Mouse (Mus musculus): ENCODE measurements at regions not wholly inside any gene's neighbourhood (a gene's known extent, or its start where the extent isn't known, plus 50 kb on each side); places are given as distances from the start of the nearest gene placed in this dataset.

DNA sequence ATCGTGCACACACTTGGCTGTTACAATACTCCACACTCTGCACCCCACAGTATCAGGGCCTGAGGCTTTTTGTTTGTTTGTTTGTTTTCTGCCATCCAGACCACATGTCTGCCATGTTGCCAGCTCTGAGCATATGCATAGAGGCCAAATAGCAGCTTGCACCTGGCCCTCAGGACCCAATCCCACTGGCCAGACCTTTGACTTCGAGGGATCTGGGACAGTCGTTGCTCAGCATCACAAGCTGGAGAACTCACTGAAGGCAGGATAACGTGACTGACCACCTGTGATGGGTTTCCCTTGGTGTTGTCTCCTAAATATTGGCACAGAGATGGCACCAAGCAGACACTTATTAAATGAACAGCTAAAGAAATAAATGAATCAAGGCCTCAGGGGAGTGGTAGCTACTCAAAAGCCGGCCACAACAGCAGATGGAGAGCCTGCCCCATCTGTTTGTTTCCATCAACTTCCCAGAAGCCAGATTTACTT, 88.4 kb downstream of the Setd4 start:
- TF ChIP-seq CTCF (IDR thresholded peaks at IDR 0.05; ENCODE audit: low read depth, low read length) (no peak), TAL1 (conservative IDR thresholded peaks at IDR 0.05; ENCODE audit: low read depth, low read length) (no peak), GATA1 (IDR thresholded peaks at IDR 0.05; ENCODE audit: borderline replicate concordance, low read length) (no peak), GATA2 (IDR thresholded peaks at IDR 0.05; ENCODE audit: borderline replicate concordance, low read depth, low read length) (no peak)
